Mouse (Mus musculus) kidney, postnatal 0 days (tissue): ENCODE measurements around the gene Krtap7-1. TPM values are rescaled to one million over a fixed set of nuclear protein-coding genes. Genes with fewer than 3 reads are reported as not detected.

Experiments used
- ATAC-seq: fragments of 200-750 bp; cut with Nextera tagmentation; replicated peaks from 2 replicates; pipeline ENCODE4 v1.8.0; 2017; ENCODE audit warnings: low read depth, moderate number of reproducible peaks, moderate TSS enrichment, moderate library complexity; ENCODE audit not compliant: low FRiP score
- DNase-seq: peaks from one replicate; pipeline ENCODE4 v3.0.0-alpha.2; 2016; ENCODE audit warnings: low spot score
- H3K27ac ChIP-seq: fragments of 300-500 bp; sonication (generic); 2 replicates; pipeline ENCODE4 v1.5.1; 2014; ENCODE audit warnings: mild to moderate bottlenecking
- H3K27me3 ChIP-seq: fragments of 300-500 bp; sonication (generic); 2 replicates; pipeline ENCODE4 v1.6.1; 2014; ENCODE audit warnings: low read length, mixed read lengths; ENCODE audit not compliant: insufficient read depth
- H3K36me3 ChIP-seq: fragments of 300-500 bp; sonication (generic); 2 replicates; pipeline ENCODE4 v1.6.1; 2014; ENCODE audit warnings: low read length, mixed read lengths; ENCODE audit not compliant: insufficient read depth
- H3K4me1 ChIP-seq: fragments of 300-500 bp; sonication (generic); replicated peaks from 2 replicates; pipeline ENCODE4 v1.6.1; 2014; ENCODE audit warnings: antibody characterized with exemption, low read length, mixed read lengths; ENCODE audit not compliant: insufficient read depth
- H3K4me2 ChIP-seq: fragments of 300-500 bp; sonication (generic); 2 replicates; pipeline ENCODE4 v1.6.1; 2014; ENCODE audit warnings: mild to moderate bottlenecking, low read length, moderate library complexity, mixed read lengths
- H3K4me3 ChIP-seq: fragments of 300-500 bp; sonication (generic); replicated peaks from 2 replicates; pipeline ENCODE4 v1.5.1; 2014; ENCODE audit warnings: low read depth, low read length
- H3K9ac ChIP-seq: fragments of 300-500 bp; sonication (generic); 2 replicates; pipeline ENCODE4 v1.6.1; 2014; ENCODE audit warnings: low read depth, low read length
- H3K9me3 ChIP-seq: fragments of 300-500 bp; sonication (generic); replicated peaks from 2 replicates; pipeline ENCODE4 v1.6.1; 2016; ENCODE audit warnings: low read length, inconsistent platforms, mixed read lengths
- CTCF ChIP-seq: IDR thresholded peaks from 2 replicates; pipeline ENCODE4 v1.5.1; 2016; ENCODE audit warnings: antibody characterized with exemption, low read depth, mild to moderate bottlenecking, moderate library complexity
- WGBS: fragments of 180-500 bp; shearing (Covaris S2); extraction: QIAGEN DNeasy Blood & Tissue Kit; methylation state at CpG from one replicate; pipeline ENCODE4 v1.1.7; 2014; 5-methylcytosine and 5-hydroxymethylcytosine counted together
- polyA plus RNA-seq: library from polyadenylated mRNA; unstranded; fragments of >200 nt; fragmentation: Nextera tagmentation; extraction: Ambion mirVana; gene quantifications from 2 replicates; pipeline ENCODE4 v1.2.1, GENCODE M21; 2015

Krtap7-1 gene
- polyA plus RNA-seq, 1 experiment from 2014 or later, result not detected

- Histone ChIP-seq H3K27ac (no peak overlapping the region), H3K9me3 (no peaks in the 10 kb centered on the region), H3K4me1 (no peaks in the 10 kb centered on the region), H3K27me3 (no peaks in the 10 kb centered on the region), H3K9ac (no peak overlapping the region), H3K4me3 (no peak overlapping the region), H3K36me3 (no peaks in the 10 kb centered on the region), H3K4me2 (no peak overlapping the region)
- no peak for TF ChIP-seq CTCF
- WGBS, result 87% methylated on average over 5 of the region's 5 CpGs
- DNase-seq (no peak), ATAC-seq (no peak)
These were observed 11.1 kb downstream of the Krtap7-1 start for GRCm38 (mm10) chr16:89497002-89497401.

DNA sequence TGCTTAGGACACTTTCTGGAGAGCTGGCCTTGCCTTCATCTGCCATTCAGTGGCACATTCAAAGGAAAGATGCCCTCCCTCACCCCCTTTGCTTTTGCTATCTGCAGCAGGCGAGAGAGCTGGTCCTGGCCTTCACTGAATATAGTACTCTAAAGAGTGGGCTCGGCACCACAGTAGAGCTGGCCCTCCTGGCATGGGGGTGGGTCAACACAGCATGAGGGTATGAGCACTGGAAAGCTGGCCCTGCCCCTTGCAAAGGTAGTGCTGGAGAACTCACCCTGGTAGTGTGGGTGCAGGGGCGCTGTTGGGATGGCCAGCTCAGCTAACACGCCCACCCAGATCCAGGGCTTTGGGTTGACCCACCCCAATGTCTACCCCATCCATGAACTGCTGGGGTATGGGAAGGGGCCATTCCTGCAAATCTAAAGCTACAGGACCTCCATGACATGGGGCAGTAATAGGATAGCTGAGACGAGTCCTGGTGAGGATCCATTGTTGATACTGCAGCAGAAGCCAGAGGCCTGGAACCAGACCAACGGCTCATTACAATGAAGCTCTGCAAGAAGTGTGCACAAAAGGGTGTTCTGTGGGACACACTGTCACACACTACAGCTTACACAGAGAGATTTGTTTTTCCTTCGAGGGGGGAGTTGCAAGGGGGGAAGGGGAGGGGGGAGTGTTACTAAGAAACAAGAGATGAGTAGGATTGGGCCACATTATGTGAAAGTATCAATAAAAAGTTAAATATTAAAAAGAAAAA is 12.5 kb downstream of the Krtap7-1 start:
- TF ChIP-seq CTCF, result no peak
- no peak overlapping the region for H3K4me3 ChIP-seq
- DNase-seq, result no peak
- 78% methylated on average over 7 of the region's 7 CpGs for WGBS
- no peaks in the 10 kb centered on the region for H3K9me3 ChIP-seq
- ATAC-seq, result no peak
- H3K27ac ChIP-seq, result no peak overlapping the region
- H3K4me1 ChIP-seq, result no peaks in the 10 kb centered on the region
- no peaks in the 10 kb centered on the region for H3K36me3 ChIP-seq
- no peaks in the 10 kb centered on the region for H3K27me3 ChIP-seq
- no peak overlapping the region for H3K9ac ChIP-seq
- H3K4me2 ChIP-seq, result no peak overlapping the region

GRCm38 (mm10) chr16:89487852-89488251 is 20.3 kb downstream of the Krtap7-1 start, which contains the start of gene Krtap8-1:
Gene Krtap8-1, minus strand, starts transcription at chr16:89487952.
- Histone ChIP-seq H3K27ac (no peak within 1 kb of the TSS), H3K27me3 (no peaks in the 10 kb centered on the region), H3K4me1 (no peaks in the 10 kb centered on the region), H3K4me2 (no peak within 1 kb of the TSS), H3K9me3 (no peaks in the 10 kb centered on the region), H3K36me3 (no peaks in the 10 kb centered on the region), H3K4me3 (no peak within 1 kb of the TSS), H3K9ac (no peak within 1 kb of the TSS)
- TF ChIP-seq CTCF, result no peak
- ATAC-seq (no peak), DNase-seq (no peak)
- 86% methylated on average over 7 of the region's 7 CpGs for WGBS

DNA sequence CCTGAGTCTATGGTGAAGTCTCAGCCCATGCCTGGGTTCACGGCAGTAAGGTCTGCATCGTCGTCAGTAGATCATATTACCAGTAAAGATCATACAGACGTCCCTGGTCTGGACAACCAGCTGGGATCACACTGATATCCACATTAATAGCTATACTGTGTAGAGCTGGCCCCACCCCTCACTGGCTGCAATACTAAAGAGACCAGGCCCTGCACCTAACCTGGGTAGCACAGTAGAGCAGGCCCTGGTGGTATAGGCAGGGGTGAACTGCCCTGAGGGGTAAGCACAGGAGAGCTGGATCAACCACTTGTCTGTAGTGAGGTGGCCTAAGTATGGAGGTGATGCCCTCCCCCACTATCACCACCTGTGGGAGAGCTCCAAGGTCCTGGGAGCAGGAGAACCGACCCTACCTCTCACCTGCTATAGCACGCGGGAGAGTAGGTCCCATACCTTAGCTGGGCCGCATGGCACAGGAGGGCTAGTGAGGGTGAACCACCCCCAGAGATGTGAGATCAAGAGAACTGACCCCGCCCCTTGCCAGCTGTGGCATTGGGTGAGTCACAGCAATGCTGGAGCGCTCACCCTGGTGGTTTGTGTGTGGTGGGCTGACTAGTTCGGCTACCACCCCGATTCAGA is 30.3 kb downstream of the Krtap7-1 start:
- Histone ChIP-seq H3K36me3 (no peaks in the 10 kb centered on the region), H3K9me3 (no peaks in the 10 kb centered on the region), H3K27me3 (no peaks in the 10 kb centered on the region), H3K9ac (no peak overlapping the region), H3K4me3 (no peak overlapping the region), H3K27ac (no peak overlapping the region), H3K4me2 (no peak overlapping the region), H3K4me1 (no peaks in the 10 kb centered on the region)
- WGBS, result 76% methylated on average over 12 of the region's 12 CpGs
- no peak for TF ChIP-seq CTCF
- ATAC-seq (no peak; the same call in 1 of the 2 replicates), DNase-seq (no peak)

DNA sequence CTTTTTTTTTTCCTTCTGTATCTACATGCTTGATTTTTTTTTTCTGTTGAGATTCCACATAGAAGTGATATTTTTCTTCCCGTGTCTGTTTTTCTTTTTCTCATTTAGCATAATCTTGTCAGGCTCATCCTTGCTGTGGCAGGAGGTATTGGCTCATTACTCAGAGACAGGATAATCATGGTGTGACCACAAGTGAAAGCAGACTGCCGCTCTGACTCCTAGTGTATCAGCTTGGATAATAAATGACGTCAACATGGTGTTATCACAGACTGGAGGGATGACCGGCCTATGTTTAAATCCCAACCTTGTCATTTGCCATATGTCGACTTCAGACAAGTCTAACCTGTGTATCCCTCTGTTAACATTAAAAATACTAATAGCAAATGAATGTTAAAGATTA is 46.9 kb downstream of the Krtap7-1 start:
- Histone ChIP-seq H3K27ac (no peak overlapping the region), H3K36me3 (no peaks in the 10 kb centered on the region), H3K4me1 (no peaks in the 10 kb centered on the region), H3K9me3 (no peaks in the 10 kb centered on the region), H3K9ac (no peak overlapping the region), H3K4me2 (no peak overlapping the region), H3K27me3 (no peaks in the 10 kb centered on the region), H3K4me3 (no peak overlapping the region)
- ATAC-seq, result no peak
- no peak for TF ChIP-seq CTCF
- WGBS, result 75% methylated on average over 5 of the region's 5 CpGs
- no peak for DNase-seq

Other genes with a start within 250 kb of the Krtap7-1 start
- gene Krtap21-1, start 104.5 kb downstream of the Krtap7-1 start, polyA plus RNA-seq, result not detected in 2 replicates
- gene Krtap6-2, start 88.2 kb downstream of the Krtap7-1 start, polyA plus RNA-seq, result not detected in 2 replicates
- gene Krtap8-1, start 20.4 kb downstream of the Krtap7-1 start, polyA plus RNA-seq, result not detected in 2 replicates
- gene Krtap11-1, start 62.9 kb upstream of the Krtap7-1 start, polyA plus RNA-seq, result not detected in 2 replicates